Mouse (Mus musculus): ENCODE data around the gene Foxj2.

The Foxj2 gene

GRCm38 (mm10) chr6:122819306-122820070 lies at the start of gene Foxj2:
Gene Foxj2 (plus strand): TSS chr6:122819914.
- peak; percentile 81 for DNase-seq (ENCODE audit: low spot score)

GRCm38 (mm10) chr6:122770760-122771315 lies 48.9 kb upstream of the Foxj2 start:
- DNase-seq (ENCODE audit: low spot score), result no peak

- DNase-seq (ENCODE audit: low spot score), result no peak
Measured at GRCm38 (mm10) chr6:122772701-122773100, 47.0 kb upstream of the Foxj2 start.

- no peak for DNase-seq (ENCODE audit: low spot score)
Measured at GRCm38 (mm10) chr6:122774345-122774744, 45.4 kb upstream of the Foxj2 start.

GRCm38 (mm10) chr6:122776040-122776439 lies 43.7 kb upstream of the Foxj2 start:
- DNase-seq (ENCODE audit: low spot score), result no peak

- no peak for DNase-seq (ENCODE audit: low spot score)
Measured at GRCm38 (mm10) chr6:122779916-122780315, 39.8 kb upstream of the Foxj2 start.

- DNase-seq (ENCODE audit: low spot score), result no peak
Measured at GRCm38 (mm10) chr6:122781167-122781566, 38.5 kb upstream of the Foxj2 start.

- no peak for DNase-seq (ENCODE audit: low spot score)
Measured at GRCm38 (mm10) chr6:122782164-122782563, 37.5 kb upstream of the Foxj2 start.

- DNase-seq (ENCODE audit: low spot score), result no peak
Measured at GRCm38 (mm10) chr6:122784866-122785265, 34.8 kb upstream of the Foxj2 start.

- peak; percentile 35 for DNase-seq (ENCODE audit: low spot score)
Measured at GRCm38 (mm10) chr6:122786275-122786674, 33.4 kb upstream of the Foxj2 start.

GRCm38 (mm10) chr6:122795254-122795935 lies 24.3 kb upstream of the Foxj2 start:
- DNase-seq (ENCODE audit: low spot score), result no peak

GRCm38 (mm10) chr6:122800640-122801300 lies 18.9 kb upstream of the Foxj2 start:
- no peak for DNase-seq (ENCODE audit: low spot score)

- DNase-seq (ENCODE audit: low spot score), result peak; percentile 28
Measured at GRCm38 (mm10) chr6:122801301-122801800, 18.4 kb upstream of the Foxj2 start, which contains the start of gene Slc2a3. Gene Slc2a3 (minus strand): TSS chr6:122801640.

GRCm38 (mm10) chr6:122801801-122802514 lies 17.8 kb upstream of the Foxj2 start:
- no peak for DNase-seq (ENCODE audit: low spot score)

GRCm38 (mm10) chr6:122804418-122804817 lies 15.3 kb upstream of the Foxj2 start:
- peak; percentile 81 for DNase-seq (ENCODE audit: low spot score)

GRCm38 (mm10) chr6:122810022-122810614 lies 9.6 kb upstream of the Foxj2 start:
- DNase-seq (ENCODE audit: low spot score), result no peak

- DNase-seq (ENCODE audit: low spot score), result peak; percentile 89
Measured at GRCm38 (mm10) chr6:122810615-122811279, 9.0 kb upstream of the Foxj2 start.

GRCm38 (mm10) chr6:122811280-122811652 lies 8.4 kb upstream of the Foxj2 start:
- peak; percentile 90 for DNase-seq (ENCODE audit: low spot score)

GRCm38 (mm10) chr6:122811771-122812600 lies 7.7 kb upstream of the Foxj2 start:
- no peak for DNase-seq (ENCODE audit: low spot score)

- no peak for DNase-seq (ENCODE audit: low spot score)
Measured at GRCm38 (mm10) chr6:122812716-122813115, 7.0 kb upstream of the Foxj2 start.
